Mouse (Mus musculus) right cerebral cortex, postnatal 25 days (tissue): ENCODE data around the gene Arhgap27.
"Not testable (repeated sequence)": the region's sequence is repeated elsewhere in the genome, so short reads cannot be mapped to it uniquely, and the experiment has no call there.

Experiments used
- DNase-seq: peaks from one replicate; pipeline ENCODE4 v3.0.0; 2022

The Arhgap27 gene

GRCm38 (mm10) chr11:103292152-103292889, 71.2 kb downstream of the Arhgap27 start:
- no peak for DNase-seq

GRCm38 (mm10) chr11:103290841-103291240, 72.7 kb downstream of the Arhgap27 start:
- not testable (repeated sequence) for DNase-seq

DNA sequence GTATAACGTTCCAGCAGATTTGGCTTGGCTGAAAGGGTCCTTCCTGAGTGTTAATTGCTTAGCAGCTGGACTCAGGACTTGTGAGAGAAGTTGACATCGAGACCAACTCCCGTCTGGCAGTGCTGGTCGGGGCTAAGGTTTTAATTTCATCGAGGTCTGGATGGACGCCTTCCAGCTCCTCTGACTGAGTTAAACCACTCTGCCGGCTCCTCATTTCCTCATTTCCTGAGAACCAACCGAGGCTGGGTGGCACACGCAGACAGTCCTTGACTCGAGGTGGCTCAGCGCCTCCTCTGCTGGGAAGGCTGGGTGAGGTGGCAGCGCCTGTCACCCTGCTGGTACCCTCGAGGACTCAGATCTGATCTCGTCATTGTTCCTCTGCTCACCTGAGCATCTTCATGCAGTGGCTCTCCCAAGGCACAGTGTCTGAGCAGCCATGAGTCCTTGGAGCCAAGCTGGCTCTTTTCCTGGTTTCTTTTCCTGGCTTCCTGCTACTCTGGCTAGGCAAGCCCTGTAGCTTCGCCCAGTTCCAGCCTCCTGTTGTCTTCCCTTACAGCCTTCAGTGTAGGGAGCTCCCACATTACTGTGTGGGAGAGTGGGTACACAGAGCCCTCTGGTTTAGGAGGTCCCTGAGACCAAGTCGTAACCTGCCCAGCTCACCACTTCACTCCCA, 75.1 kb downstream of the Arhgap27 start:
- no peak for DNase-seq

DNA sequence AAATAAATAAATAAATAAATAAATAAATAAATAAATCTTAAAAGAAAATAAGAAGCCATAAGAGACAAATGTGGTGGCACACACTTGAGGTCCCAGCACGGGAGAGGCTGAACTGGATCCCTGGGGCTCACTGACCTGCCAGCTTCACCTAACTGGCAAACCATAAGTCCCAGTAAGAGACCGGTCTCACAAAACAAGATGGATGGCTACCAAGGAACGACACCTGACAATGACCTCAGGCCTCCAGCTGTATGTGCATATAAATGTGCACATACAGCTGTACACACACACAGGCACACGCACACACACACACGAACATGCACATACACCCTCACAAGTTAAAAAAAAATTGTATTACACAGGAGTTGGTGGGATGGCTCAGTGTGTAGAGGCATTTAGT, 76.6 kb downstream of the Arhgap27 start:
- no peak for DNase-seq

DNA sequence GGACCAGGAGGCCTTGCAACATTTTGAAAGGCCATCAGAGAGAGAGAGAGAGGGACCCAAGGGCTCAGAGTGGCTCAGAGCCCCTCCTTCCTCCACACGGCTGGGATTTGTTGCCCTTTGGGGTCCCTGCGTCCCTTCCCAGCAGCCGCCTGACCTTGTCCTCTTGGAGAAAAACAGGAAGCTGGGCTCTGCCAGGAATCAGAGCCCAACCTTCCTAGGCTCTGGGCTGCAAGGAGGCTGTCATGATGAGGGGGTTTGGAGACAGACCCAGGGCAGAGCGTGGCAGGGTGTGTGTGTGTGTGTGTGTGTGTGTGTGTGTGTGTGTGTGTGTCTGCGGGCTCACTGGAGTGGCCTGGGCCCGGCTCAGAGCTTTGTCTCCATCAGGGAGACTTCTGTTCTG, 77.5 kb downstream of the Arhgap27 start:
- no peak for DNase-seq

DNA sequence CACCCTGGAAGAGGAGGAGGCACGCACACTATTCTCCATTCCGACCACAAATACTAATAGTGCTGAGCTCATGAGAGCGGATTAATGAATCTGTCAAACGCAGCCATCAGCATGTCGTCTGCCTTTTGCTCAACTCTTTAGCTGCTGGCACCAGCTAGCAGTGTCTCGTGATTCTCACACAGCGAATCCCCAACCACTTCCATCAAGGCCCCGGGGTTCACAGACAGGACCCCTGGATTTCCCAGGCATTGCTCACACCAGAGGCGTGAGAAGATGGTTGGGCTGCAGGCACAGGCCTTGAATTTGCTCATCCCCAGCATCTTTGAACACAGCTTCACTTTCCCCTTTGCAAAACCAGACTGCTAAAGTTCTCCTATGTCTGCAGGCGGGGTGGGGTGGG, 78.2 kb downstream of the Arhgap27 start:
- DNase-seq, result no peak

GRCm38 (mm10) chr11:103281784-103282183, 81.7 kb downstream of the Arhgap27 start:
- DNase-seq, result no peak
